Mouse (Mus musculus) testis, adult 2 months (tissue): ENCODE measurements around the gene Il1rap.

Source experiments
- CTCF ChIP-seq: fragments of 200-500 bp; IDR thresholded peaks from 2 replicates; pipeline ENCODE4 v1.5.1; 2012; ENCODE audit warnings: low read depth, mild to moderate bottlenecking, inconsistent platforms, low read length, moderate library complexity; ENCODE audit not compliant: control insufficient read depth, insufficient read depth, insufficient replicate concordance
- POLR2A ChIP-seq: fragments of 200-500 bp; IDR thresholded peaks from 2 replicates; pipeline ENCODE4 v1.6.1; 2012; ENCODE audit warnings: low read depth, mild to moderate bottlenecking, inconsistent platforms, low read length, moderate library complexity; ENCODE audit not compliant: control insufficient read depth

DNA sequence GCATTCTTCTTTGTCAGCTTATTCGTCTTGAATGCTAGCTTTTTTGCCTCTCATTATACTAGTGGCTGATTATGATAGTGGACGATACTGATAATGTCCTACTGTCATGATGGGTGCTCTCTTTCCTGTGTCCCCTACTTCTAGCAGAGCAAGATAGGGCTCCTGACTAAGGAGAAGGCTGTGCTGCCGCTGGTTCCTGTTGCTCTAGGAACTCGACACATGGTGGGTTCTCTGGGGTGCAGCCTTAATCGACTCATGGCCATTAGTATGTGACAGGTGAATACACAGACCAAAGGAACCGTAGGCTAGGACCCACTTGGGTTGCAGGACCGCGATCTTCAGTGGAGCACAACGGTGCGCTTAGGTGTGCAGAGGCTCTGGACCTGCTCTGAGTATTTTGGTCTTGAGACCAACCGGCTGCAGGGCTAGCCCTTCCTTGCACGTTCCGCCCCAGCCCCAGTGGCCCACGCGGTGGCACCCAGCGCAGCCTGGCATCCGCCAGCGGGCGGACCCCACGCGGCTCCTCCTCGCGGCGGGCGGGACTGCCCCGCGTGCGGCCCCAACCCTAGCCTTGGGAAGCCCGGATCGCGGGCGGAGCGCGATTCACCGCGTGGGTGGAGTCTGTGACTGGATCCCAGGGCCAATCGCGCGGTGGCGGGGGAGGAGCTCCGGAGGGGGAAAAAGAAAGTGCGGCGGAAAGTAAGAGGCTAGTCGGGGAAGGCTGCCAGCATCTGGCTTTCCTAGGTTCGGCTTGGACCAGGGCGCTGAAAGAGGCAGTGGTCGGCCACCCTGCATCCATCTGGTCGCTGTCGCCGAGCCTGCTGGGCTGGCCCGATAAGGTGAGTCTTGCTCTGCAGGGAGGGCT is at the start of gene Il1rap:
- TF ChIP-seq CTCF (no peak), POLR2A (no peak)
